Mouse (Mus musculus) duodenum, adult 2 months (tissue): Measurements from ENCODE around the gene Ccdc66. TPM values are rescaled to one million over a fixed set of nuclear protein-coding genes. Genes with fewer than 3 reads are reported as not detected.

Experiments used
- polyA plus RNA-seq: library from polyadenylated mRNA; depleted of rRNA; stranded (reverse); fragments of >200 nt; gene quantifications from 2 replicates; pipeline ENCODE4 v1.2.3, GENCODE M21; 2012; ENCODE audit warnings: low replicate concordance; rRNA removed

Gene Ccdc66
- 0.11 and 0.21 TPM in 2 replicates for polyA plus RNA-seq

DNA sequence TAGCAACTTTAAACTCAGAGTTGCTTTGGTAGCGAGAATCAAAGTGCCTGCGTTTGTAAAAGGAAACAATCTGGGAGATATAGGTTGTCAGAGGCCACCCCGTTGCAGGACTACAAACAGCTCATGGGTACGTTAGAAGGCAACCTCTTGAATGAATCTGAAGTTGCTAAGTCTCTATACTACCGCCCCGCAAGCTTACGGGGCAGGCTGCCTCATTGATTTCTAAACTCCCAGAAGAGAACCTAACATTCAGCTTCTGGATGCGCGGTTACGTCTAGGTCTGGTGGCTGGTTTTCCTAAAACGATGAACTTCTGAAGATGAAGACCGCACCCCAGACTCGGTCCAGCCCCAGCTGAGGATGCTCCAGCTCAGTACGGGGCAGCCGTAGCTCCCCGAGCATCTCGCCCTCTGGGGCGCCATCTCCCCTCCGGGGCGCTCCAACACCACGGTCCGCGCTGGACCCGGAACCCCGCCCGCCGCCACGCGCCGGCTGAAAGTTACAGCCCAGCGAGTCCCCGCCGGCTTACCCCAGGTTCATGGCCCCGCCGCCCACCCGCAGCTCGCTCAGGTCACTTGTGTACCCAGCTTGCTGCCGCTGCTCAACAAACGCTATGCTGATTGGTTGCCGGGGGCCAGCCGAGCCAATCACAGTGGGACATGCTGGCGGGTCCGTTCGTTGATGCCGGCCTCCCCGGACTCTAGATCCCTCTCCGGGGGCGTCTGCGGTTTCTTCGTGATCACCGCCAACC is at the start of gene Ccdc66:
Ccdc66 (minus strand) TSS at position 567 of the 750 bp plus-strand sequence.

Other genes starting within 250 kb of the Ccdc66 start
- gene Fam208a, start 79.6 kb downstream of the Ccdc66 start, polyA plus RNA-seq: 0.70 and 0.84 TPM in 2 replicates
- gene Erc2, start 114.0 kb upstream of the Ccdc66 start, polyA plus RNA-seq: 0.28 TPM in 1 of 2 replicates, not detected in the other